Mouse (Mus musculus): ENCODE data around the gene Ppp1r15b.

DNA sequence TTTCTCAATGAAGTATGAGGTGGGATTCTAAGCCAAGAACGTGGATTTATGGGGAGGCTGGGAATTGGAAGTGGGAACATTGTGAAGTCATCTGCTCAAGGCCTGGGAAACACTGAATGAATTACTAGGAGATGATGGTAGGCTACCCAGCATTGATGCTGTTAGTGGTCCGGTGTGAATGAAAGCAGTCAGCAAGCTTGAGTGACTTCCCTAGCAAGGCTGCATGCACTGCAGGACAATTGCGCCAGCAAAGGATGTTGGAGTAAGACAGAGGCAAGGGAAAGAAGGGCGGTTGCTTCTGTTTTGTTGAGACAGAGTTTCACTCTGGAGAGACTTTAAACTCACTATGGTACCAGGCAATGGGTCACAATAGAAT, 4.6 kb upstream of the Ppp1r15b start:
- TF ChIP-seq EP300 (optimal IDR thresholded peaks at IDR 0.05) (no peak), CTCF (IDR thresholded peaks at IDR 0.05; ENCODE audit: low read depth) (no peak)
